Mouse (Mus musculus) heart, postnatal 0 days (tissue): ENCODE results near the gene Plk1. TPM values are rescaled to one million over a fixed set of nuclear protein-coding genes. Genes with fewer than 3 reads are reported as not detected.

Experiments
- ATAC-seq: fragments of 200-750 bp; cut with Nextera tagmentation; 2 replicates; pipeline ENCODE4 v1.8.0; 2017; ENCODE audit warnings: low read depth, moderate number of reproducible peaks, moderate library complexity; ENCODE audit not compliant: insufficient read depth
- DNase-seq: peaks from one replicate; pipeline ENCODE4 v3.0.0-alpha.2; 2016; ENCODE audit warnings: low spot score
- H3K27ac ChIP-seq: fragments of 300-500 bp; sonication (generic); 2 replicates; pipeline ENCODE4 v1.5.1; 2014; ENCODE audit warnings: low read depth, mild to moderate bottlenecking
- H3K27me3 ChIP-seq: fragments of 300-500 bp; sonication (generic); 2 replicates; pipeline ENCODE4 v1.6.1; 2014; ENCODE audit warnings: low read length, mixed read lengths; ENCODE audit not compliant: control insufficient read depth, insufficient read depth
- H3K36me3 ChIP-seq: fragments of 300-500 bp; sonication (generic); replicated peaks from 2 replicates; pipeline ENCODE4 v1.6.1; 2014; ENCODE audit warnings: low read length, mixed read lengths; ENCODE audit not compliant: control insufficient read depth, insufficient read depth
- H3K4me1 ChIP-seq: fragments of 300-500 bp; sonication (generic); 2 replicates; pipeline ENCODE4 v1.6.1; 2014; ENCODE audit warnings: antibody characterized with exemption; ENCODE audit not compliant: control insufficient read depth, insufficient read depth
- H3K4me2 ChIP-seq: fragments of 300-500 bp; sonication (generic); 2 replicates; pipeline ENCODE4 v1.6.1; 2014; ENCODE audit warnings: low read depth, mild to moderate bottlenecking, low read length, moderate library complexity
- H3K4me3 ChIP-seq: fragments of 300-500 bp; sonication (generic); 2 replicates; pipeline ENCODE4 v1.5.1; 2014; ENCODE audit warnings: low read depth, low read length
- H3K9ac ChIP-seq: fragments of 300-500 bp; sonication (generic); replicated peaks from 2 replicates; pipeline ENCODE4 v1.6.1; 2014; ENCODE audit warnings: low read depth, low read length, mixed read lengths
- H3K9me3 ChIP-seq: fragments of 300-500 bp; sonication (generic); replicated peaks from 2 replicates; pipeline ENCODE4 v1.6.1; 2016; ENCODE audit warnings: low read length; ENCODE audit not compliant: control insufficient read depth
- CTCF ChIP-seq: IDR thresholded peaks from 2 replicates; pipeline ENCODE4 v1.5.1; 2016; ENCODE audit warnings: antibody characterized with exemption, control low read depth, low read depth
- EP300 ChIP-seq: IDR thresholded peaks from 2 replicates; pipeline ENCODE4 v1.6.1; 2016; ENCODE audit warnings: antibody characterized with exemption, low read depth
- WGBS: fragments of 180-500 bp; shearing (Covaris S2); extraction: QIAGEN DNeasy Blood & Tissue Kit; methylation state at CpG from one replicate; pipeline ENCODE4 v1.1.7; 2014; 5-methylcytosine and 5-hydroxymethylcytosine counted together
- polyA plus RNA-seq: library from polyadenylated mRNA; unstranded; fragments of >200 nt; fragmentation: Nextera tagmentation; extraction: Ambion mirVana; gene quantifications from 2 replicates; pipeline ENCODE4 v1.2.1, GENCODE M21; 2015
- total RNA-seq: library from RNA; depleted of rRNA; stranded (reverse); fragments of >200 nt; gene quantifications from 2 replicates; pipeline ENCODE4 v1.2.3, GENCODE M21; 2014; ENCODE audit warnings: low replicate concordance

Plk1 gene
- total and polyA plus RNA-seq, 2 experiments from 2014 or later: 23.3 to 27.8 TPM

DNA sequence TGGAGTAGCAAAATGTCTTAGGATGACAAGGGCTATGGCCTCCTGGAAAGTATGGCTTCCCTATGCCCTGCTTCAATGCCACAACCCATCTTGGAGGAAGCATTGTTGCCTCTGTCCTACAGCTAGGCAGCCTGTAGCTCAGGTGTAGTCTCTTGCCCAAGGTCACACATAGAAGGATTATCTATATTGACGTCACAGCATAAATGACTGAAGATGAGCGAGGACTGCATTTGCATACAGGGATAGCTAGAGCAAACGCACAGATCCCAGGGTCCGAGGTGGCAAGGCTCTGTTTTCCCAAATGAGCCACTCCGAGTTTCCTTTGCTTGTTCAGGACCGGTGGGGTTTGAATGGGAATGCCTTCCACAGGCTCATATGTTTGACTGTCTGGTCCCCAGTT lies 11.5 kb downstream of the Plk1 start:
- no peaks in the 10 kb centered on the region for H3K9me3 ChIP-seq
- no peak for DNase-seq
- 83% methylated on average over 6 of the region's 6 CpGs for WGBS
- ATAC-seq: no peak
- no peak for TF ChIP-seq EP300
- H3K27ac ChIP-seq: no peak overlapping the region
- H3K4me1 ChIP-seq: no peaks in the 10 kb centered on the region
- no peak overlapping the region for H3K4me3 ChIP-seq
- H3K4me2 ChIP-seq: no peak overlapping the region
- peaks cover 50% of the 10 kb centered on the region for H3K36me3 ChIP-seq
- no peak overlapping the region for H3K9ac ChIP-seq
- H3K27me3 ChIP-seq: no peaks in the 10 kb centered on the region

DNA sequence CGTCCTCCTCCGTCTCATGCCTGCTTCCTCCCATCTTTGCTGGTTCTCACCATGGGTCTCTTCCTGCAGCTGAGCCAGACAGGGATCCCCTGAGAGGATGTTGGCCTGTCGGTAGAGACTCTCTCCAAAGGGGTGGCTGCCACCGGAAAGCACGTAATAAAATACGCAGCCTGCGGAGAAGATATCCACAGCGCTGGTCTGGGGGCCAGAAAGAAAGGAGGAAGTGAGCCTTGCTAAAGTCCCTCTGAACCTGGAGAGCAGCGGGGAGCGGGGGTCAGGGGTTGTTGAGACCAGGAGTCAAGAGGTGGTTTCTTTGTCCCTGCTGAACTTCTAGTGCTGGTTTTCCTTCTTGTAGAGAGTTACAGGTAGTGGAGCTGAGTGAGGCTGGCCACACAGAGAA lies 12.4 kb downstream of the Plk1 start:
- H3K9ac ChIP-seq: no peak overlapping the region
- TF ChIP-seq EP300: no peak
- TF ChIP-seq CTCF: no peak
- 68% methylated on average over 10 of the region's 10 CpGs for WGBS
- H3K4me1 ChIP-seq: no peaks in the 10 kb centered on the region
- DNase-seq (no peak), ATAC-seq (no peak)
- no peak overlapping the region for H3K4me3 ChIP-seq
- H3K4me2 ChIP-seq: no peak overlapping the region
- H3K9me3 ChIP-seq: no peaks in the 10 kb centered on the region
- peaks cover 40% of the 10 kb centered on the region for H3K36me3 ChIP-seq
- no peaks in the 10 kb centered on the region for H3K27me3 ChIP-seq
- no peak overlapping the region for H3K27ac ChIP-seq

DNA sequence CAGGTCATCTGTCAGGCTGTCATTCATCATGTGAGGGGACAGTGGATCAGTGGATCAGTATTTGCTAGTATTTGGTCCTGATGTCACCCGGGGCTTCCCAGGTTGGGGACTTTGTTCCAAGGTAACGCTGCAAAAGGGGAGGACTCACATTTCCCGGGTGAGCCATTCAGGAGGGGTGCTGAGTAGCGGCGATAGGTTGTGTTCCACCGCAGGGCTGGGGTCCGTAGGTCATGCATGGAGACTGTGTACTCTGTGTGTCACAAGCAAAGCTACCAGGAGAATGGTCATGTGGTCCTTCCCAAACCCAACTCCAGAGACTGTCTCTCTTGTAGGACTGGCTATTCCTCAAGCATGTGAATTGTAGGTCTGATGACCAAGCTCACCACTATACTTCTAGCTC lies 21.5 kb downstream of the Plk1 start:
- Histone ChIP-seq H3K9ac (no peak overlapping the region), H3K27ac (no peak overlapping the region), H3K36me3 (no peaks in the 10 kb centered on the region), H3K9me3 (no peaks in the 10 kb centered on the region), H3K4me1 (no peaks in the 10 kb centered on the region), H3K4me3 (no peak overlapping the region), H3K27me3 (no peaks in the 10 kb centered on the region), H3K4me2 (no peak overlapping the region)
- TF ChIP-seq CTCF (no peak), EP300 (no peak)
- WGBS: 83% methylated on average over 7 of the region's 7 CpGs
- no peak for ATAC-seq
- no peak for DNase-seq

DNA sequence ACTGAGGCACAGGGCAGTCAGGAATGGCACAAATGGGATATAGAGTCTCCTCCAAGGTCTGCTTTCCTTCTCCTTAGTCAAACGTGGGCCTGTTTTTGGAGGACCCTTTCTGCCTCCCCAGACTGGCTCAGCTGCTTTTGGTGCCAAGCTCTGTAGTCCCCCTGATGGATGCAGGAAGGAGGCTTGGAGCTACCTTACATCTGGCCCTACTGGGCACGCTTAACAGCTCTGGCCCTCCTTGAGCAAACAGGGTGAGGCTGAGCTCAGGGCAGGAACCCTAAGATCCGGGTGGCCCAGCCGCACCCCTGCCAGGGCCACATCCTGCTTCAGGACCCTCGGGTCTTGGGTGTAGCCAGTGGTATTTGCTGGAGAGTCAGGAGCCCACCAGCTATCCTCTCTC lies 25.3 kb downstream of the Plk1 start:
- Histone ChIP-seq H3K27ac (no peak overlapping the region), H3K4me2 (no peak overlapping the region), H3K9me3 (no peaks in the 10 kb centered on the region), H3K4me1 (no peaks in the 10 kb centered on the region), H3K4me3 (no peak overlapping the region), H3K27me3 (no peaks in the 10 kb centered on the region), H3K36me3 (no peaks in the 10 kb centered on the region), H3K9ac (no peak overlapping the region)
- ATAC-seq (no peak), DNase-seq (no peak)
- TF ChIP-seq EP300 (no peak), CTCF (no peak)
- 45% methylated on average over 5 of the region's 5 CpGs for WGBS

DNA sequence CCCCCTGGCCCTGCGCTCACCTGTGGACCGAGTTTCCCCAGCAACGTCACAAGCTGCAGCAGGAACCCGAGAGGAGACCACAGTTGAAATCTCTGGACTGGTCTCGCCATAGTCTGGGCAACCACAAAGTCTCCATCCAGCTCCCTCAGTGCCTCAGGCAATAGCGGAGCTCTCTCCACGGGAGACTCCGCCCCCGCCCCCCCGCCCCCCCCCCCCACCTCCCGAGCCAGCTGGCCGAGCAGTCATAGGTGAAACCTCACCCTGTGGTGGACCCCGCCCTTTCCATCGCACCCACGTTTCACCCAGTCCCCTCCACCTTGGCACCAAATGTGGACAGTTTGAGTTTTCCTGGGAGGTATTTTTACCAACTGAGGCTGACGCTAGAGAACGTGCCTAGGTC lies 26.8 kb downstream of the Plk1 start, which contains the start of gene Ern2:
Ern2 (minus strand) TSS at position 165 of the 400 bp plus-strand sequence.
- Histone ChIP-seq H3K4me3 (no peak within 1 kb of the TSS), H3K27ac (no peak within 1 kb of the TSS), H3K36me3 (no peaks in the 10 kb centered on the region), H3K9me3 (no peaks in the 10 kb centered on the region), H3K4me2 (no peak within 1 kb of the TSS), H3K9ac (no peak within 1 kb of the TSS), H3K27me3 (no peaks in the 10 kb centered on the region), H3K4me1 (no peaks in the 10 kb centered on the region)
- DNase-seq (no peak), ATAC-seq (no peak)
- 22% methylated on average over 15 of the region's 17 CpGs for WGBS
- TF ChIP-seq CTCF: no peak
- no peak for TF ChIP-seq EP300

DNA sequence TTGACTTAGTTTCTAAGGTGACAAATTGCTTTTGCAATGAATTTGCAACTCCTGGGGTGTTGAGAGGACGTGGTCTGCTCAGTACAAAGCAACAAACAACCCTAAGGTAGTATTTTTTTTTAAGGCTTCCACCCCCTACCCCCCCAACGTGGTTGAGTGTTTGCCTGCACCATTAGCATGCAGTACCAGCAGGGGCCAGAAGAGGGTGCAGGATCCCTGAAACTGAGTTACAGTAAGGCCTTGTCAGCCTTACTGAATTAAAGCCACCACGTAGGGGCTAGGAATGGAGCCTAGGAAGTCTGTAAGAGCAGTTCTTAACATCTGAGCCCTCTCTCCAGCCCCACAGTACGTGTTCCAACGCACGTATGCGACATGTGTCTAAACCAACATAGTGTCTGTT lies 30.2 kb downstream of the Plk1 start:
- Histone ChIP-seq H3K27me3 (no peaks in the 10 kb centered on the region), H3K27ac (no peak overlapping the region), H3K4me1 (no peaks in the 10 kb centered on the region), H3K9ac (no peak overlapping the region), H3K4me3 (no peak overlapping the region), H3K36me3 (no peaks in the 10 kb centered on the region), H3K9me3 (no peaks in the 10 kb centered on the region), H3K4me2 (no peak overlapping the region)
- no peak for TF ChIP-seq EP300
- peak; percentile 73 for TF ChIP-seq CTCF
- 37% methylated on average over 7 of the region's 7 CpGs for WGBS
- ATAC-seq: no peak
- no peak for DNase-seq
